Comparison of ENCODE assay signal across 9 mouse cellular contexts in the genomic region with DNA sequence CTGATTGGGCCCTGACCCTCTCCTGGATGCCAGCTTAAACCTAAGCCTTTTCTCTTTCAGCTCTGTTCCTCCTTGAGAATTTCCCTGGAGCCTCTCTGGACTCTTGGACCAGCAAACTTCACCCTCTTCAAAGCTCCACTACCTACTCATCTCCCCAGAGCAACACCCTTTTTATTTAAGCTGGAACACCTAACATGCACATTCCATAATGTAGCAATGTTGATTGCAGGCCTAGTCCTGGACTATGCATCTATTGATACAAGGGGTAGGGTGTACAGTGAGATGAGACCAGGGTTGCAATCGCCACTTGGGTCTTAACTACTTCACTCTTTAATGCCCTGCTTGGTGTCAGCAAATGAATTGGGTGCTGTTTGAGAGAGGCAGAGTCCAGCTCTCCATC. TPM values are rescaled to one million over a fixed set of nuclear protein-coding genes. Genes with fewer than 3 reads are reported as not detected.
DNase-seq lines count a peak whose midpoint lies in the region; ATAC-seq and TF ChIP-seq lines count a peak whose summit lies in the region.
"Had no signal": no experiment of that assay in that cellular context is flagged by ENCODE, and none has a peak within 500 bp of the region (broad histone marks: within the 10 kb centered on the region; RNA-seq: fewer than 3 reads in every experiment).

No protein-coding gene starts in this region.

- peaks cover 90% of the 10 kb centered on the region for H3K4me1 ChIP-seq in erythroblast, embryonic 14.5 days (ENCODE audit: control insufficient read depth)
- H3K4me1 ChIP-seq in spleen, adult 2 months (ENCODE audit: control insufficient read depth, insufficient read depth, insufficient read length): peaks cover 16% of the 10 kb centered on the region; the same call in 1 of the 2 replicates
- peaks cover 24% of the 10 kb centered on the region for H3K4me1 ChIP-seq in limb, embryonic 15.5 days
- peaks cover 17% of the 10 kb centered on the region for H3K4me1 ChIP-seq in stomach, embryonic 15.5 days

- ATAC-seq in erythroblast, adult 5-6 weeks (replicated peaks; ENCODE audit: low FRiP score, poor library complexity, severe bottlenecking): no peak
- no peak for ATAC-seq in limb, embryonic 15.5 days (ENCODE audit: insufficient number of reproducible peaks, low FRiP score, low TSS enrichment, low read depth)
- ATAC-seq in stomach, embryonic 15.5 days (ENCODE audit: insufficient read depth, low FRiP score, low read depth): no peak

- WGBS in spleen, adult 2 months: 91% methylated on average over 1 of the region's 1 CpGs
- 93% methylated on average over 1 of the region's 1 CpGs for WGBS in limb, embryonic 15.5 days
- 91% methylated on average over 1 of the region's 1 CpGs for WGBS in stomach, embryonic 15.5 days

- no peak for TF ChIP-seq POLR2A in spleen, adult 2 months (IDR thresholded peaks at IDR 0.05; ENCODE audit: low read depth, low read length)

- H3K27me3 ChIP-seq in erythroblast, embryonic 14.5 days (ENCODE audit: control insufficient read depth): no peaks in the 10 kb centered on the region
- no peaks in the 10 kb centered on the region for H3K27me3 ChIP-seq in spleen, adult 2 months (ENCODE audit: control insufficient read depth, insufficient read depth, low read length)
- H3K27me3 ChIP-seq in limb, embryonic 15.5 days: no peaks in the 10 kb centered on the region
- no peaks in the 10 kb centered on the region for H3K27me3 ChIP-seq in stomach, embryonic 15.5 days (replicated peaks)

- H3K9ac ChIP-seq in limb, embryonic 15.5 days: no peak overlapping the region
- no peak overlapping the region for H3K9ac ChIP-seq in stomach, embryonic 15.5 days

- peak overlapping the region; percentile 80 for H3K4me3 ChIP-seq in erythroblast, embryonic 14.5 days (replicated peaks)
- H3K4me3 ChIP-seq in spleen, adult 2 months (ENCODE audit: extremely low read depth, insufficient read depth, insufficient read length): peak overlapping the region; percentile 74; the same call in 1 of the 2 replicates
- peak overlapping the region; percentile 82 for H3K4me3 ChIP-seq in limb, embryonic 15.5 days
- H3K4me3 ChIP-seq in stomach, embryonic 15.5 days (replicated peaks): peak overlapping the region; percentile 85

- DNase-seq in spleen, adult 2 months (ENCODE audit: low read depth in 1 of 2, low spot score in 2 of 2): no peak
- no peak for DNase-seq in spleen, adult 18-20 months
- no peak for DNase-seq in left cerebral cortex, adult 18-20 months (ENCODE audit: low spot score in 2 of 2)
- no peak for DNase-seq in adrenal gland, adult (ENCODE audit: inconsistent age in 2 of 2, low spot score in 1 of 2)

- H3K36me3 ChIP-seq in erythroblast, embryonic 14.5 days (ENCODE audit: control insufficient read depth): peaks cover 37% of the 10 kb centered on the region
- peaks cover 14% of the 10 kb centered on the region for H3K36me3 ChIP-seq in spleen, adult 2 months (ENCODE audit: control insufficient read depth, insufficient read depth, low read length)
- peaks cover 26% of the 10 kb centered on the region for H3K36me3 ChIP-seq in limb, embryonic 15.5 days
- H3K36me3 ChIP-seq in stomach, embryonic 15.5 days: peaks cover 15% of the 10 kb centered on the region

- peak overlapping the region; percentile 70 for H3K27ac ChIP-seq in spleen, adult 2 months (ENCODE audit: insufficient read depth, low read length)
- peak overlapping the region; percentile 78 for H3K27ac ChIP-seq in limb, embryonic 15.5 days
- H3K27ac ChIP-seq in stomach, embryonic 15.5 days: peak overlapping the region; percentile 74

- H3K4me2 ChIP-seq in limb, embryonic 15.5 days: peak overlapping the region; percentile 83
- peak overlapping the region; percentile 78 for H3K4me2 ChIP-seq in stomach, embryonic 15.5 days

- H3K9me3 ChIP-seq in erythroblast, embryonic 14.5 days (ENCODE audit: control insufficient read depth, low read length): no peaks in the 10 kb centered on the region
- no peaks in the 10 kb centered on the region for H3K9me3 ChIP-seq in limb, embryonic 15.5 days
- no peaks in the 10 kb centered on the region for H3K9me3 ChIP-seq in stomach, embryonic 15.5 days

- TF ChIP-seq CTCF in spleen, adult 2 months (IDR thresholded peaks at IDR 0.05; ENCODE audit: extremely low read depth, insufficient read depth, insufficient read length, insufficient replicate concordance): no peak

RNA-seq across cellular contexts. Expression of gene Ctsd, which starts 0.4 kb away (rescaled TPM):
- 14.4 and 21.7 TPM in 2 replicates for polyA plus RNA-seq in erythroblast, embryonic 14.5 days (2012)
- 138 and 155 TPM in 2 replicates for total RNA-seq in erythroblast, adult 5-6 weeks (2015; ENCODE audit: low replicate concordance)
- 126 and 150 TPM in 2 replicates for total RNA-seq in erythroblast, adult 5-6 weeks (2017; ENCODE audit: low replicate concordance)
- polyA plus RNA-seq in spleen, adult 2 months (2012; rRNA removed): 359 and 461 TPM in 2 replicates
- 392 and 426 TPM in 2 replicates for polyA plus RNA-seq in limb, embryonic 15.5 days (2015; fragmentation: Nextera tagmentation; extraction: Ambion mirVana)
- polyA plus RNA-seq in stomach, embryonic 15.5 days (2015; fragmentation: Nextera tagmentation; extraction: Ambion mirVana): 308 and 323 TPM in 2 replicates
- total RNA-seq in left cerebral cortex, adult 18-20 months (2021): 100 to 1,000 TPM; 307 to 342 TPM

RNA-seq across cellular contexts. Expression of gene Gm49369, which starts 5.7 kb away (rescaled TPM):
- polyA plus RNA-seq in erythroblast, embryonic 14.5 days (2012): 19.7 and 19.8 TPM in 2 replicates
- total RNA-seq in erythroblast, adult 5-6 weeks (2015; ENCODE audit: low replicate concordance): not detected in 2 replicates
- total RNA-seq in erythroblast, adult 5-6 weeks (2017; ENCODE audit: low replicate concordance): 121 and 215 TPM in 2 replicates
- 0.21 TPM in 1 of 2 replicates, not detected in the other for polyA plus RNA-seq in spleen, adult 2 months (2012; rRNA removed)
- not detected in 2 replicates for polyA plus RNA-seq in limb, embryonic 15.5 days (2015; fragmentation: Nextera tagmentation; extraction: Ambion mirVana)
- polyA plus RNA-seq in stomach, embryonic 15.5 days (2015; fragmentation: Nextera tagmentation; extraction: Ambion mirVana): 0.58 TPM in 1 of 2 replicates, not detected in the other
- total RNA-seq in left cerebral cortex, adult 18-20 months (2021): 1 to 10 TPM in 1 of 2 experiments, not detected in 1; 6.0 TPM

RNA-seq across cellular contexts. Expression of gene Ifitm10, which starts 14.6 kb away (rescaled TPM):
- 0.36 and 0.47 TPM in 2 replicates for polyA plus RNA-seq in erythroblast, embryonic 14.5 days (2012)
- 1.0 and 1.2 TPM in 2 replicates for total RNA-seq in erythroblast, adult 5-6 weeks (2015; ENCODE audit: low replicate concordance)
- 0.42 TPM in 1 of 2 replicates, not detected in the other for total RNA-seq in erythroblast, adult 5-6 weeks (2017; ENCODE audit: low replicate concordance)
- 14.7 and 20.2 TPM in 2 replicates for polyA plus RNA-seq in spleen, adult 2 months (2012; rRNA removed)
- polyA plus RNA-seq in limb, embryonic 15.5 days (2015; fragmentation: Nextera tagmentation; extraction: Ambion mirVana): 4.0 and 4.6 TPM in 2 replicates
- 1.7 and 2.8 TPM in 2 replicates for polyA plus RNA-seq in stomach, embryonic 15.5 days (2015; fragmentation: Nextera tagmentation; extraction: Ambion mirVana)
- total RNA-seq in left cerebral cortex, adult 18-20 months (2021): 10 to 100 TPM; 35.2 to 38.2 TPM

RNA-seq across cellular contexts. Expression of gene Syt8, which starts 46.5 kb away (rescaled TPM):
- not detected in 2 replicates for polyA plus RNA-seq in erythroblast, embryonic 14.5 days (2012)
- total RNA-seq in erythroblast, adult 5-6 weeks (2015; ENCODE audit: low replicate concordance): not detected in 2 replicates
- not detected in 2 replicates for total RNA-seq in erythroblast, adult 5-6 weeks (2017; ENCODE audit: low replicate concordance)
- 0.94 and 1.1 TPM in 2 replicates for polyA plus RNA-seq in spleen, adult 2 months (2012; rRNA removed)
- polyA plus RNA-seq in limb, embryonic 15.5 days (2015; fragmentation: Nextera tagmentation; extraction: Ambion mirVana): 6.3 and 6.7 TPM in 2 replicates
- 13.2 and 19.6 TPM in 2 replicates for polyA plus RNA-seq in stomach, embryonic 15.5 days (2015; fragmentation: Nextera tagmentation; extraction: Ambion mirVana)
- total RNA-seq in left cerebral cortex, adult 18-20 months (2021): not detected
- total RNA-seq: left cerebral cortex, postnatal 10 days had no signal

RNA-seq across cellular contexts. Expression of gene Tnni2, which starts 53.4 kb away (rescaled TPM):
- 0.22 TPM in 1 of 2 replicates, not detected in the other for polyA plus RNA-seq in erythroblast, embryonic 14.5 days (2012)
- total RNA-seq in erythroblast, adult 5-6 weeks (2015; ENCODE audit: low replicate concordance): 19.6 TPM in 1 of 2 replicates, not detected in the other
- 2.0 and 6.4 TPM in 2 replicates for total RNA-seq in erythroblast, adult 5-6 weeks (2017; ENCODE audit: low replicate concordance)
- 3.0 and 3.9 TPM in 2 replicates for polyA plus RNA-seq in spleen, adult 2 months (2012; rRNA removed)
- polyA plus RNA-seq in limb, embryonic 15.5 days (2015; fragmentation: Nextera tagmentation; extraction: Ambion mirVana): 136 and 529 TPM in 2 replicates
- 10.4 and 13.3 TPM in 2 replicates for polyA plus RNA-seq in stomach, embryonic 15.5 days (2015; fragmentation: Nextera tagmentation; extraction: Ambion mirVana)
- under 1 TPM in 1 of 2 experiments, not detected in 1; 0.44 TPM for total RNA-seq in left cerebral cortex, adult 18-20 months (2021)

Comparison
In these comparisons a context has a peak if more than half of its experiments do, and no peak if none do; other contexts are left out.
1. RNA of gene Ctsd, which starts 0.4 kb away (polyA plus RNA-seq): 359 to 461 TPM in spleen, adult 2 months, 392 to 426 TPM in limb, embryonic 15.5 days and 308 to 323 TPM in stomach, embryonic 15.5 days; 14.4 to 21.7 TPM in erythroblast, embryonic 14.5 days; every median in the first group is over 10 times any median in the second.
2. RNA of gene Gm49369, which starts 5.7 kb away (polyA plus RNA-seq): 19.7 to 19.8 TPM in erythroblast, embryonic 14.5 days; 0.58 TPM in stomach, embryonic 15.5 days, 0.21 TPM in spleen, adult 2 months and not detected in limb, embryonic 15.5 days; every median in the first group is over 10 times any median in the second.
3. Peak in every context shown above with its lines, with median percentiles within 50 percentile points of each other: H3K4me3 ChIP-seq and H3K27ac ChIP-seq.